Mouse (Mus musculus): ENCODE measurements around the gene Sumf2.

Sumf2 gene

DNA sequence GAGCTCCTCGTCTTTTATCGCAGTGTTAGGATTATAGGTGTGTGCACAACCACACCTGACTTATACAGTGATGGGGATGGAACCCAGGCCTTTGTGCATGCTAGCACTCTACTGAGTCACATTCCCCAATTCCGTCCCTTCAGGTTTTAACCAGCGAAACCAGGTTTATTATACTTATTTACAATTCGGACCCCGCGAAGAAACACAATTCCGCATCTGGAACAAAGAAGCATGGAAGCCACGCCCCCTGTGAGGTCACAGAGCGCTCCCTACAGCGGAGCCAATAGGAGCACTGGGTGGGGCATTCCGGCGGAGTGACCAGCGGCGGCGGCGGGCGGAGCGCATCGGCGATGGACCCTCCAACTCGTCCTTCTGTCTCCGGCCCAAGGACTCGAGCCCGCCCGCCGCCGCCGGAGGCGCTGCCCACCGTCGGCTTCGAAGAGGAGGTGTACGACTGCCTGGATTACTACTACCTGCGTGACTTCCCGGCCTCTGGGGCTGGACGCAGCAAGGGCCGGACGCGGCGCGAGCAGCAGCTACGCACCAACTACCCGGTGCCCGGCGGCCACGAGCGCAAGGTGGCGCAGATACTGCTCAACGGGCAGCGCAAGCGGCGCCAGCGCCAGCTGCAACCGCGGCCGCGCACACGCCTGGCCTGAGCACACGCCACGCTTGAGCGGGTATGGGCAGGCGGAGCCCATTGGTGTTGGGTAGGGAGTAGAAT, 61.6 kb downstream of the Sumf2 start, which contains the start of gene Nupr1l:
Nupr1l (plus strand) TSS at position 299 of the 724 bp plus-strand sequence.
- peak; percentile 91 to 93 for DNase-seq

GRCm38 (mm10) chr5:129909147-129909546, 62.4 kb downstream of the Sumf2 start:
- DNase-seq: no peak

DNA sequence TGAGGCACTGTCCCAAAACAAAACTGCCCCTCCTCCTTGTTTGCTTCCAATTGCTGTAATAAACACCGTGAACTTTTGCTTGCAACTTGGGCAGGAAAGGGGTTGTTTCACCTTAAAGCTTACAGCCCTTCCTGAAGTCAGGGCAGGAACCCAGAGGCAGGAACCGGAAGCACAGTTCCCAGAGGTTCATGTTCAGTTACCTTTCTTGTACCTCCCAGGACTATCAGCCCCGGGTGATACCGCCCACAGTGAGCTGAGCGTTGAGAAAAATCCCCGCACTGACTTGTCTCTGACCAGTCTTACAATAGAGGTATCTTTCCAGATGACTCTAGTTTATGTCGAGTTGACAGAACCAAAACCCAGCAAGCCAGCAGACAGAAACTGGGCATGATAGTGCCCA, 62.8 kb downstream of the Sumf2 start:
- DNase-seq: no peak

All from lung, postnatal 4 days (tissue).